Mouse (Mus musculus): ENCODE data around the gene Coq9.
"Not testable (repeated sequence)": the region's sequence is repeated elsewhere in the genome, so short reads cannot be mapped to it uniquely, and the experiment has no call there.

DNA sequence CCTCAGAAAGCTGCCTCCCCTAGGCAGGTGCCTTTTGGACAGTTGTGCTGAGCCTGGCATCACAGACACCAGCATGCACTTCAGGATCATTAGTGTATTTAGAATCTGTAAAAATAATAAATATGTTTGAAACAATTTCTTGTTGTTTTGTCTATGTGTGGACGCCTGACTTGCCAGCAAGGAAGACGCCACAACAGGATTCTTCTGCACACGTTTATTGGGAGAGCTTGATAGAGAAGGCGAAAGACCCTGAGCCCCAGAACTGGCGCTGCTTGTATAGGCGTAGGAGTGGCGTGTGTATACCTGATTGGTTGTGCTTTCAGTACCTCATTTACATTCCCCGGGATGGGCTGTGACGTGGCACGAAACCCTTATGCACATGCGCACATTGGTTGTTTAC, 16.6 kb downstream of the Coq9 start:
- TF ChIP-seq CTCF (IDR thresholded peaks at IDR 0.05; ENCODE audit: control insufficient read depth, insufficient read depth, low read length); POLR2A (IDR thresholded peaks at IDR 0.05; ENCODE audit: borderline replicate concordance, control insufficient read depth, low read depth, low read length): not testable (repeated sequence)

All from bone marrow, adult 2 months (tissue).